Mouse (Mus musculus): Measurements from ENCODE around the gene Gad1.

Gene Gad1

GRCm38 (mm10) chr2:70625761-70626160 is 72.9 kb downstream of the Gad1 start:
- no peak for DNase-seq (ENCODE audit: low spot score in 2 of 2)

- no peak for DNase-seq (ENCODE audit: low spot score in 2 of 2)
Measured at GRCm38 (mm10) chr2:70628397-70628796, 75.5 kb downstream of the Gad1 start.

GRCm38 (mm10) chr2:70629339-70629761 is 76.5 kb downstream of the Gad1 start:
- DNase-seq (ENCODE audit: low spot score in 2 of 2), result no peak

- peak in 1 of 2 experiments; percentile 45 for DNase-seq (ENCODE audit: low spot score in 2 of 2)
Measured at GRCm38 (mm10) chr2:70629921-70630320, 77.0 kb downstream of the Gad1 start.

- no peak for DNase-seq (ENCODE audit: low spot score in 2 of 2)
Measured at GRCm38 (mm10) chr2:70631321-70631720, 78.4 kb downstream of the Gad1 start.

GRCm38 (mm10) chr2:70632412-70632811 is 79.5 kb downstream of the Gad1 start:
- DNase-seq (ENCODE audit: low spot score in 2 of 2), result no peak

GRCm38 (mm10) chr2:70634028-70634690 is 81.3 kb downstream of the Gad1 start:
- no peak for DNase-seq (ENCODE audit: low spot score in 2 of 2)

GRCm38 (mm10) chr2:70640968-70641367 is 88.1 kb downstream of the Gad1 start:
- DNase-seq (ENCODE audit: low spot score in 2 of 2), result no peak

- DNase-seq (ENCODE audit: low spot score in 2 of 2), result no peak
Measured at GRCm38 (mm10) chr2:70642971-70643565, 90.2 kb downstream of the Gad1 start.

- no peak for DNase-seq (ENCODE audit: low spot score in 2 of 2)
Measured at GRCm38 (mm10) chr2:70645266-70645780, 92.5 kb downstream of the Gad1 start.

- DNase-seq (ENCODE audit: low spot score in 2 of 2), result no peak
Measured at GRCm38 (mm10) chr2:70647681-70648080, 94.8 kb downstream of the Gad1 start.

- DNase-seq (ENCODE audit: low spot score in 2 of 2), result no peak
Measured at GRCm38 (mm10) chr2:70648271-70648670, 95.4 kb downstream of the Gad1 start.

- no peak for DNase-seq (ENCODE audit: low spot score in 2 of 2)
Measured at GRCm38 (mm10) chr2:70649471-70649870, 96.6 kb downstream of the Gad1 start.
